Mouse (Mus musculus) heart, postnatal 0 days (tissue): ENCODE results near the gene Arrb2. TPM values are rescaled to one million over a fixed set of nuclear protein-coding genes. Genes with fewer than 3 reads are reported as not detected.
A peak's percentile ranks its signal among the peaks of the same experiment; 100 is the strongest.

Source experiments
- ATAC-seq: fragments of 200-750 bp; cut with Nextera tagmentation; 2 replicates; pipeline ENCODE4 v1.8.0; 2017; ENCODE audit warnings: low read depth, moderate number of reproducible peaks, moderate library complexity; ENCODE audit not compliant: insufficient read depth
- DNase-seq: peaks from one replicate; pipeline ENCODE4 v3.0.0-alpha.2; 2016; ENCODE audit warnings: low spot score
- H3K27ac ChIP-seq: fragments of 300-500 bp; sonication (generic); 2 replicates; pipeline ENCODE4 v1.5.1; 2014; ENCODE audit warnings: low read depth, mild to moderate bottlenecking
- H3K27me3 ChIP-seq: fragments of 300-500 bp; sonication (generic); 2 replicates; pipeline ENCODE4 v1.6.1; 2014; ENCODE audit warnings: low read length, mixed read lengths; ENCODE audit not compliant: control insufficient read depth, insufficient read depth
- H3K36me3 ChIP-seq: fragments of 300-500 bp; sonication (generic); replicated peaks from 2 replicates; pipeline ENCODE4 v1.6.1; 2014; ENCODE audit warnings: low read length, mixed read lengths; ENCODE audit not compliant: control insufficient read depth, insufficient read depth
- H3K4me1 ChIP-seq: fragments of 300-500 bp; sonication (generic); 2 replicates; pipeline ENCODE4 v1.6.1; 2014; ENCODE audit warnings: antibody characterized with exemption; ENCODE audit not compliant: control insufficient read depth, insufficient read depth
- H3K4me2 ChIP-seq: fragments of 300-500 bp; sonication (generic); 2 replicates; pipeline ENCODE4 v1.6.1; 2014; ENCODE audit warnings: low read depth, mild to moderate bottlenecking, low read length, moderate library complexity
- H3K4me3 ChIP-seq: fragments of 300-500 bp; sonication (generic); 2 replicates; pipeline ENCODE4 v1.5.1; 2014; ENCODE audit warnings: low read depth, low read length
- H3K9ac ChIP-seq: fragments of 300-500 bp; sonication (generic); replicated peaks from 2 replicates; pipeline ENCODE4 v1.6.1; 2014; ENCODE audit warnings: low read depth, low read length, mixed read lengths
- H3K9me3 ChIP-seq: fragments of 300-500 bp; sonication (generic); replicated peaks from 2 replicates; pipeline ENCODE4 v1.6.1; 2016; ENCODE audit warnings: low read length; ENCODE audit not compliant: control insufficient read depth
- CTCF ChIP-seq: IDR thresholded peaks from 2 replicates; pipeline ENCODE4 v1.5.1; 2016; ENCODE audit warnings: antibody characterized with exemption, control low read depth, low read depth
- EP300 ChIP-seq: IDR thresholded peaks from 2 replicates; pipeline ENCODE4 v1.6.1; 2016; ENCODE audit warnings: antibody characterized with exemption, low read depth
- WGBS: fragments of 180-500 bp; shearing (Covaris S2); extraction: QIAGEN DNeasy Blood & Tissue Kit; methylation state at CpG from one replicate; pipeline ENCODE4 v1.1.7; 2014; 5-methylcytosine and 5-hydroxymethylcytosine counted together
- polyA plus RNA-seq: library from polyadenylated mRNA; unstranded; fragments of >200 nt; fragmentation: Nextera tagmentation; extraction: Ambion mirVana; gene quantifications from 2 replicates; pipeline ENCODE4 v1.2.1, GENCODE M21; 2015
- total RNA-seq: library from RNA; depleted of rRNA; stranded (reverse); fragments of >200 nt; gene quantifications from 2 replicates; pipeline ENCODE4 v1.2.3, GENCODE M21; 2014; ENCODE audit warnings: low replicate concordance

Gene Arrb2
- total and polyA plus RNA-seq, 2 experiments from 2014 or later: 4.8 to 9.5 TPM

DNA sequence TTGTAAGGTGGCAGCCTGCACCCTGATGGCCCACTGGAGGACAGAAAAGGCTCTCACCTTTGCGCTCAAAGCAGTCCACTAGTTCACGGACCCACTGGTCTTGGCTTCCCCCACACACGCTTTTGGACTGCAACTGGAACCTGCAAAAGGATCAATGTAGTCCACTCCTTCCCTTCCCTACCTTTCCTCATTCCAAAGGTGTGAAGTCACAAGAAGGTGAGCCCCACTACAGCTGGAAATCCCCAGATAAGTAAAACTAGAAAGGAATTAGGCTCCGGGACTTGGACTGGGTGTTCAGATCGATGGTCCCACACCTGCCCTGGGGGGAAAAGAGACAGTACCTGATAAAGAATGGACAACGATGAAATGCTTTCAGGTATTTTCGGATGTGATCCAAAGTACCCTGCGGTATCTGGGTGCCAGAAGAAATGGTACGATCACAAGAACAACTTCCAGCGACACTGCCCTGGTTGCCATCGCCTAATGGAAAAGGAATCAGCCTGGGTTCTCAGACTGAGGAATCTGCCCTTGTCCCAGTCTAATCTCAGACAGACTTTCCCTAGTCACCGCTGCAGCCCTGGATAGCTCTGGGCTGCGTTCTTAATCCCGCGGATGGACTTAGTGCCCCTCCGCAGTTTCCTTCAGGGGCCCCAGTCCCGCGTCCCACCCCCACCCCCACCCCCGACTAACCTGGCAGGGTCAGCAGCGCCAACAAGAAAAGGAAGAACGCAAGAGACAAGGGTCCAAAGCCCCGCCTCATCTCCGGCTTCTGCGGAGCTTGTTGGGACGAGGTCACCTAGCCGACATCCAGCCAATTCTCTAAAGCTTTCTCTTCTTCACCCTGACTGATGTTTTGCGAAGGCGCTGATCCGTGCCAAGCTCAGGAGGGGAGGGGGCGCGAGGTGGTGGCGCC lies 26.5 kb downstream of the Arrb2 start, which contains the start of gene Zmynd15:
Gene Zmynd15 (plus strand): TSS at position 746 of the 913 bp plus-strand sequence.
- peaks cover 9% of the 10 kb centered on the region for H3K27me3 ChIP-seq
- H3K4me3 ChIP-seq: peak within 1 kb of the TSS; percentile 69
- H3K9ac ChIP-seq: peak within 1 kb of the TSS; percentile 64
- peaks cover 8% of the 10 kb centered on the region for H3K4me1 ChIP-seq
- H3K4me2 ChIP-seq: peak within 1 kb of the TSS; percentile 85
- 0 out of 2 replicates have a peak, but pooled peaks have one; percentile 8 for ATAC-seq
- 13% methylated on average over 32 of the region's 32 CpGs for WGBS
- peak within 1 kb of the TSS; percentile 18; the same call in 1 of the 2 replicates for H3K27ac ChIP-seq
- DNase-seq: no peak
- no peaks in the 10 kb centered on the region for H3K9me3 ChIP-seq
- TF ChIP-seq EP300: no peak
- no peak for TF ChIP-seq CTCF
- peaks cover 6% of the 10 kb centered on the region for H3K36me3 ChIP-seq

DNA sequence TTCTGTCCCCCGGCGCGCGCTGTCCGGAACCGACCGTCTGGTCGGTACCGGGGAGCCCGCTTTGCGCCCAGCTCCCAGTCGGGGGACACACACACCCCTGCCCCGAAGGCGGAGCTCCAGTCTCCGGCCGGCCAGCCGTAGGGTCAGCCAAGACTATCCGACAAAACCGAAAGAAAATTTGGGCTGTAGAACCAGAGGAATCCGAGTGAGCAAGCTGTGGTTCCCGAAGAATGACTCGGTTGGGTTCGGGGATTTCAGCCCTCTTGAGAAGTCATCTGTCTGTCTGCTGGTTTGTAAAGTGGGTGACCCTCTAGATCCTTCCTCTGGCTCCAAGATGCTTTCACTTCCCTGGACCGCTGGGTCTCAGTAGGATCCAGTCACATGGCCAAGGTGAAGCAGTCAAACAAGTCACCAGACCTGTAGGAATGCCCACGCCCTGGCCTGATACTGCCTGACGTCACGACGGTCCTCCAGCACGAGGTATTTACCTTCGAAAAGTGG lies 27.2 kb downstream of the Arrb2 start, which contains the start of gene Cxcl16:
Gene Cxcl16 (minus strand): TSS at position 384 of the 501 bp plus-strand sequence.
- DNase-seq (no peak), ATAC-seq (peak; percentile 39)
- Histone ChIP-seq H3K4me3 (peak within 1 kb of the TSS; percentile 69), H3K4me2 (peak within 1 kb of the TSS; percentile 85), H3K27ac (peak within 1 kb of the TSS; percentile 18; the same call in 1 of the 2 replicates), H3K4me1 (peaks cover 8% of the 10 kb centered on the region), H3K36me3 (0 out of 2 replicates have a peak, but pooled peaks cover 3% of the 10 kb centered on the region), H3K9me3 (no peaks in the 10 kb centered on the region), H3K27me3 (peaks cover 16% of the 10 kb centered on the region), H3K9ac (peak within 1 kb of the TSS; percentile 64)
- TF ChIP-seq CTCF (no peak), EP300 (no peak)
- WGBS: 4% methylated on average over 30 of the region's 30 CpGs

DNA sequence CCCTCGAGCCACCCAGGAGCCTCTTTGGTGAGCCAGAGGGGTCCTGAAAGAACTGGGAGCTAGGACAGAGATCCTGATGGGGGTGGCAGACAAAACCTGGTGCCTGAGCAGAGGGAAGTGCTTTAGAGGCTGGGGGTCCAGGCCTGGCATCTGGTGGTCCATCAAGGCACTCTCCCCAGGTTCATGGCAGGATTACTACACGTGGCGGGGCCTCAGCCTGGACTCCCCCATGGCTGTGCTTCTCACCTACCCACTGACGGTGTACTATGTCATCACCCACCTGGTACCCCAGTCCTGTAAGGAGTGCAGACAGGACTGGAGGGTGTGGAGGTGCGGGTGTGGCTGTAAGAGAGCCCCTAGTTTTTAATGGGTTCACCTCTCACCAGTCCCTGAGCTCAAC lies 31.5 kb downstream of the Arrb2 start:
- H3K9me3 ChIP-seq: no peaks in the 10 kb centered on the region
- H3K4me3 ChIP-seq: no peak overlapping the region
- no peak overlapping the region for H3K4me2 ChIP-seq
- DNase-seq (no peak), ATAC-seq (no peak)
- H3K27ac ChIP-seq: no peak overlapping the region
- no peaks in the 10 kb centered on the region for H3K36me3 ChIP-seq
- TF ChIP-seq CTCF (no peak), EP300 (no peak)
- peaks cover 21% of the 10 kb centered on the region for H3K27me3 ChIP-seq
- 81% methylated on average over 5 of the region's 5 CpGs for WGBS
- H3K9ac ChIP-seq: no peak overlapping the region
- peaks cover 2% of the 10 kb centered on the region for H3K4me1 ChIP-seq

DNA sequence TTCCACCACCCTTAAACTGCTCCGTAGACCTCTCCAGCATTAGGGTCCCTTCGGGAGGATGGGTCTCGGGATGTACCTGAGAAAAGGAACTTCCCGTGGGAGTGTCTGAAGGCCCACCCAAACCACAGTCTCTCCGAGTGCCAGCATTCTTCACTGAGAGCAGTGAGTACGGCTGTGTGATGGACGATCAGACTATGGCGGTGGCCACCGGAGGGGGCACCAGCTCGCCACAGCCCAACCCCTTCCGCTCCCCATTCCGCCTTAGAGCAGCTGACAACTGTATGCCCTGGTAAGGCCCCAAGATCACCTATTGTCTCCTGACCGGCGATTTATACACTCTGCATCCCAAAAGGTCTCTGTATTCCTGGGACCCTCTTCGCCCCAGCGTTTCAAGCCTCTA lies 32.8 kb downstream of the Arrb2 start:
- Histone ChIP-seq H3K4me2 (peak overlapping the region; percentile 59; the same call in 1 of the 2 replicates), H3K36me3 (no peaks in the 10 kb centered on the region), H3K9me3 (no peaks in the 10 kb centered on the region), H3K27ac (no peak overlapping the region), H3K4me3 (no peak overlapping the region), H3K9ac (no peak overlapping the region), H3K27me3 (peaks cover 20% of the 10 kb centered on the region), H3K4me1 (no peaks in the 10 kb centered on the region; the same call in 1 of the 2 replicates)
- no peak for DNase-seq
- ATAC-seq: no peak
- no peak for TF ChIP-seq CTCF
- no peak for TF ChIP-seq EP300
- WGBS: 25% methylated on average over 16 of the region's 16 CpGs

DNA sequence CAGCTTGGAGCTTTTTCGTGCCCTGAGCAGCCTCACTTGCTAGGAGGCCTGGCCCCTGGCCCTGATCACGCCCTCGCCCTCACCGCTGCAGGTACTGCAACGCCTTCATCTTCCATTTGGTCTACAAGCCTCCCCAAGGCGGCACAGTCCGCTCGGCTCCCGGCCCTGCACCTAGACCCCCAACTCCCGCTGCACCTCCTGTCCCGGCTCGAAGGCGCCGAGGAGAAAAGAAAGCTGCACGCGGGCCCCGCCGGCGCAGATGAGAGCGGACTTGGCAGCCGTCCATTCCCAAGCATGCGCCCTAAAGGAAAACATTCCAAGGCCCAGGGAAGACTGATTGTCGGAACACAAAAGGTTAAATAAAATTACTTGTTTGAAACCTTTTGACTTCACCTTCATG lies 33.4 kb downstream of the Arrb2 start:
- Histone ChIP-seq H3K4me2 (peak overlapping the region; percentile 59), H3K27ac (no peak overlapping the region), H3K4me1 (no peaks in the 10 kb centered on the region; the same call in 1 of the 2 replicates), H3K27me3 (peaks cover 17% of the 10 kb centered on the region), H3K9ac (no peak overlapping the region), H3K36me3 (no peaks in the 10 kb centered on the region), H3K9me3 (no peaks in the 10 kb centered on the region), H3K4me3 (peak overlapping the region; percentile 31)
- no peak for ATAC-seq
- 4% methylated on average over 23 of the region's 23 CpGs for WGBS
- peak; percentile 30 for DNase-seq
- TF ChIP-seq CTCF (no peak), EP300 (no peak)
